Mouse (Mus musculus): ENCODE data around the gene Lrrc41. TPM values are rescaled to one million over a fixed set of nuclear protein-coding genes. Genes with fewer than 3 reads are reported as not detected.
A peak's percentile ranks its signal among the peaks of the same experiment; 100 is the strongest.

Gene Lrrc41
- polyA plus RNA-seq, 1 experiment from 2014 or later, result 55.9 TPM

DNA sequence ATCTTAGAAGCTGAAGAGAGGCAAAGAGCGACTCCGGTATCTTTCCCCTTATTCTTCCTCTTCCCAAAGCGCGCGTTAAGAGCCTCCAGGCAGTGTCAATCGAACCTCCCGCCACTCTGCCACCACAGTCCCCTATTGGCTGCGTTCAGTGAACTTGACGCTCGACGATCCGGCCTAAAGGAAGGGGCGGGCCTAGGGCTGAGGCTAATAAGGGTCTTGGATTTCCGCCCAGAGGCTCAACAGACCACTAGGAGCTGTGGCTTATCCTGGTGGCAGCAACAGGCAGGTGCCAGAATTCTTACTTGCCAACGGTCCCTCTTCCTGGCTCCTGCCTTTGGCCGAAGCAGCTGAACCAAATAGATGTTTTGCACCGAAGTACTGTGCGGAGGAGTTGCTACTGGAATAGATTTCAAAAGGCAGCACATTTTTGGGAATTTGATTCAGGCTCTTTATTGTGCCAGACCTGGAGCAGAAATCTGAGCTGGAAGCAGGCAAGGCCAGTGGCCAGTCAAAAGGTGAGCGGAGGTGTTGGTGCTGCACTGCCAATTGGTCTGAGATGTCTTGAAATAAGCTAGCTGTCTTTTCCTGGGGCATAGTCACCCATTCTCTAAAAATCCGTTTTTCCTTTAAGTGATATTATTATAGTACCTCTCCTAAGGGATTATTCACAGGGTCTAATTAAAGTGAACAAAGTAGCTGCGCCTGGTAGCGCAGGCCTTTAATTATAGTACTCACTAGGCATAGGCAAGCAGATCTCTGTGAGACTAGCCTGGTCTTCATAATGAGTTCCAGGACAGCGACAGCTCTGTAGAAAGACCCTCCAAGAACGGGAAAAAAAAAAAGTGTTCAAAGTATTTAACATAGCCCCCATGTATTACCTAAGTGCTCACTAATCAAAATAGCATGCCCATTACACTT is 48.8 kb downstream of the Lrrc41 start, which contains the start of the genes Rad54l and Pomgnt1:
Gene Rad54l (minus strand): TSS at position 89 of the 918 bp plus-strand sequence.
Gene Pomgnt1 (plus strand): TSS at position 239 of the 918 bp plus-strand sequence.
- peak within 1 kb of the TSS; percentile 50 to 56 for H3K4me3 ChIP-seq (ENCODE audit: control insufficient read depth in 1 of 2, insufficient read depth in 1 of 2, low read depth in 1 of 2, low read length in 2 of 2)
- peak within 1 kb of the TSS; percentile 76 for H3K9ac ChIP-seq (ENCODE audit: low read length)
- 0 out of 2 replicates have a peak, but pooled peaks cover 5% of the 10 kb centered on the region for H3K36me3 ChIP-seq (ENCODE audit: control insufficient read depth, insufficient read depth, low read length)
- H3K27ac ChIP-seq (replicated peaks in 1 of 2; ENCODE audit: control insufficient read depth in 1 of 2, insufficient read depth in 1 of 2, low read depth in 2 of 2, low read length in 2 of 2), result peak within 1 kb of the TSS; percentile 51 to 79
- peak; percentile 90 for ATAC-seq (ENCODE audit: insufficient number of reproducible peaks, insufficient read depth, low FRiP score, low read depth)
- no peaks in the 10 kb centered on the region for H3K9me3 ChIP-seq (ENCODE audit: control insufficient read depth, low read length)
- 4% methylated on average over 24 of the region's 24 CpGs for WGBS
- no peaks in the 10 kb centered on the region for H3K27me3 ChIP-seq (ENCODE audit: control insufficient read depth, insufficient read depth, low read length)
- H3K4me2 ChIP-seq (ENCODE audit: low read length), result peak within 1 kb of the TSS; percentile 81
- H3K4me1 ChIP-seq (ENCODE audit: control insufficient read depth in 2 of 2, insufficient read depth in 2 of 2, low read length in 2 of 2), result peaks cover 2 to 19% of the 10 kb centered on the region in 2 experiments; a peak in 3 of 4 replicates

DNA sequence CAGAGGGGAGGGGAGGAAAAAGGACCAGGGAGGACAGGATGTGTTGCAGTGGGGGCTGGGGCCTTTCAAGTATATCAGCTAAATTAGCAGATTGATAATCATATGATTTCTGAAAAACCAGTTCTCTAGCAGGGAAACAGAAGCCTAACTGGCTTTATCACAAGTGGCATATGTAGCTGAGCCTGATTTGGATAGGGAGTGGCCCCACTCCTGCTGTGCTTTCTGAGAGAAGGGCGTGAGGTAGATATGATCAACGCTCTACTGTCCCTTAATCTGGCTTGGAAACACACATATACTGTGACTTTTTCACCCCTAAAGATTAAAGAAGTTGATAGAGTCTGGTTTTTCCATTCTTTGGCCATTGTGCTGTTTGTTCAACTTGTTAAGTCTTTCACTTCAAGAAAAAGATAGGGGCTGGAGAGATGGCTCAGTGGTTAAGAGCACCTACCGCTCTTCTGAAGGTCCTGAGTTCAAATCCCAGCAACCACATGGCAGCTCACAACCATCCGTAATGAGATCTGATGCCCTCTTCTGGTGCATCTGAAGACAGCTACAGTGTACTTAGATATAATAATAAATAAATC is 50.8 kb downstream of the Lrrc41 start:
- Histone ChIP-seq H3K27ac (replicated peaks in 1 of 2; ENCODE audit: control insufficient read depth in 1 of 2, insufficient read depth in 1 of 2, low read depth in 2 of 2, low read length in 2 of 2) (no peak overlapping the region), H3K36me3 (ENCODE audit: control insufficient read depth, insufficient read depth, low read length) (no peaks in the 10 kb centered on the region), H3K9ac (ENCODE audit: low read length) (no peak overlapping the region), H3K27me3 (ENCODE audit: control insufficient read depth, insufficient read depth, low read length) (no peaks in the 10 kb centered on the region), H3K4me1 (ENCODE audit: control insufficient read depth in 2 of 2, insufficient read depth in 2 of 2, low read length in 2 of 2) (peaks cover 2 to 19% of the 10 kb centered on the region in 2 experiments; a peak in 3 of 4 replicates), H3K4me3 (ENCODE audit: control insufficient read depth in 1 of 2, insufficient read depth in 1 of 2, low read depth in 1 of 2, low read length in 2 of 2) (no peak overlapping the region), H3K9me3 (ENCODE audit: control insufficient read depth, low read length) (no peaks in the 10 kb centered on the region), H3K4me2 (ENCODE audit: low read length) (no peak overlapping the region)
- no peak for ATAC-seq (ENCODE audit: insufficient number of reproducible peaks, insufficient read depth, low FRiP score, low read depth)
- WGBS, result 83% methylated on average over 4 of the region's 4 CpGs

DNA sequence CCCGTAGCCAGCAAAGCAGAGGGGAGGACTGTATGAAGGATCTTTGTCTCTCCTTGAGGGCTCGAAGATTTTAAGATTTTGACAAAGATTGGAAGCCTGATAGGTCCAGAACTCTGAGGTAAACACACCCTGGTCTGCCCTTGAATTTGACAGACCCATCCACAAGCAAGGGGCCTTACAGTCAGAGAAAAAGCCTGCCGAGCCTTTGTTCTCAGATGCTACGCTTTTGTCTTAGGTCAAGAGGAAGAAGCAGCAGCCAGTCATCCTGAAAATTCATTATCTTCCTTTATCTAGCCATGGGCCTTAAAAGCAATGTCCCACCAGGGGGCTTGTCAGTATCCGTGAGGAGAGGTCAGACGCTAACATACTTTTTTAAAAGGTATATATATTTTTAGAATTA is 52.9 kb downstream of the Lrrc41 start:
- no peak for ATAC-seq (ENCODE audit: insufficient number of reproducible peaks, insufficient read depth, low FRiP score, low read depth)
- WGBS, result 71% methylated on average over 6 of the region's 6 CpGs

DNA sequence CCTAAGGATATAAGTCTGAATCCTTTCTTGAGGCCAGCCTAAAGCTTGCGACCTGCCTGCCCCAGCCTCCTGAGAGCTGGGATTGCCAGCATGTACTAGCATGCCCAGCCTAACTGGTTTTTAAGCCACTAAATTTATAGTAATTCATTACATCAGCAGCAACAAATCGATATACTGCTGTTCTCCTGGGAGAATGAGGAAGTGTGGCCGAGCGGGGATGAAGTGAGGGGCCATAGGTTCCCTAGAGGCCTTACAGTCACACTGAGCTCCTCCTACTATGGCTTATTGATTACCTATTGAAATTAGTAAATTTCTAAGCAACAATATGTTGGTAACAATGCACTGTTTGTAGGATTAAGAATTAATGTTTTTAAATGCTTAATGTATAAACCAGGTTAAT is 58.1 kb downstream of the Lrrc41 start:
- no peak for ATAC-seq (ENCODE audit: insufficient number of reproducible peaks, insufficient read depth, low FRiP score, low read depth)
- H3K4me2 ChIP-seq (ENCODE audit: low read length), result no peak overlapping the region
- H3K4me1 ChIP-seq (ENCODE audit: control insufficient read depth in 2 of 2, insufficient read depth in 2 of 2, low read length in 2 of 2), result peaks cover 0 to 7% of the 10 kb centered on the region in 2 experiments; a peak in 1 of 4 replicates
- H3K27me3 ChIP-seq (ENCODE audit: control insufficient read depth, insufficient read depth, low read length), result no peaks in the 10 kb centered on the region
- no peak overlapping the region for H3K9ac ChIP-seq (ENCODE audit: low read length)
- WGBS, result 86% methylated on average over 4 of the region's 4 CpGs
- no peaks in the 10 kb centered on the region for H3K9me3 ChIP-seq (ENCODE audit: control insufficient read depth, low read length)
- no peak overlapping the region for H3K27ac ChIP-seq (replicated peaks in 1 of 2; ENCODE audit: control insufficient read depth in 1 of 2, insufficient read depth in 1 of 2, low read depth in 2 of 2, low read length in 2 of 2)
- 0 out of 2 replicates have a peak, but pooled peaks cover 4% of the 10 kb centered on the region for H3K36me3 ChIP-seq (ENCODE audit: control insufficient read depth, insufficient read depth, low read length)
- H3K4me3 ChIP-seq (ENCODE audit: control insufficient read depth in 1 of 2, insufficient read depth in 1 of 2, low read depth in 1 of 2, low read length in 2 of 2), result no peak overlapping the region

More for the DNA sequence above, 52.9 kb downstream of the Lrrc41 start:
- H3K4me2 ChIP-seq (ENCODE audit: low read length), result no peak overlapping the region
- no peaks in the 10 kb centered on the region for H3K9me3 ChIP-seq (ENCODE audit: control insufficient read depth, low read length)
- no peaks in the 10 kb centered on the region for H3K27me3 ChIP-seq (ENCODE audit: control insufficient read depth, insufficient read depth, low read length)
- peaks cover 0 to 14% of the 10 kb centered on the region in 2 experiments; a peak in 3 of 4 replicates for H3K4me1 ChIP-seq (ENCODE audit: control insufficient read depth in 2 of 2, insufficient read depth in 2 of 2, low read length in 2 of 2)
- H3K9ac ChIP-seq (ENCODE audit: low read length), result no peak overlapping the region
- H3K4me3 ChIP-seq (ENCODE audit: control insufficient read depth in 1 of 2, insufficient read depth in 1 of 2, low read depth in 1 of 2, low read length in 2 of 2), result no peak overlapping the region
- H3K36me3 ChIP-seq (ENCODE audit: control insufficient read depth, insufficient read depth, low read length), result no peaks in the 10 kb centered on the region
- H3K27ac ChIP-seq (replicated peaks in 1 of 2; ENCODE audit: control insufficient read depth in 1 of 2, insufficient read depth in 1 of 2, low read depth in 2 of 2, low read length in 2 of 2), result no peak overlapping the region

DNA sequence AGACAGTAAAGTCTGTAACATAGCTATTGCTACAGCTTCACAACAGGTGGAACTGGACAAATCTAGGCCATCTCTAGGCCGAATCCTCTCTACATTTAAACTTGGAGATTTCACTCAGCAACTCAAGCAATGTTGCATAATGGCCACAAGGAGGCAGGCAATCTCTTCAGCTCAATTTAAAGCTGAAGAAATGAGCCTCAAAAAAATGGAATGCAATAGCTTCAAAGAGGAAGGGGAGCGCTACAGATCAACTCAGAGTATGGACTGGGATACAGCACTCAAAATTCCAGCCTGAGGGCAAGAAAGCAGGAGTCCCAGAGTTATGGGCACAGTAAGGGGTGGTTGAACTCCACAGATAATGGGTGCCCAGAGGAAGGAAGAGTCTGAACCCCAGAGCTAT is 59.9 kb downstream of the Lrrc41 start:
- H3K9me3 ChIP-seq (ENCODE audit: control insufficient read depth, low read length), result no peaks in the 10 kb centered on the region
- H3K27me3 ChIP-seq (ENCODE audit: control insufficient read depth, insufficient read depth, low read length), result no peaks in the 10 kb centered on the region
- no peak overlapping the region for H3K9ac ChIP-seq (ENCODE audit: low read length)
- no peak for ATAC-seq (ENCODE audit: insufficient number of reproducible peaks, insufficient read depth, low FRiP score, low read depth)
- WGBS, result 32% methylated on average over 2 of the region's 2 CpGs
- H3K4me1 ChIP-seq (ENCODE audit: control insufficient read depth in 2 of 2, insufficient read depth in 2 of 2, low read length in 2 of 2), result peaks cover 0 to 7% of the 10 kb centered on the region in 2 experiments; a peak in 1 of 4 replicates
- no peak overlapping the region for H3K27ac ChIP-seq (replicated peaks in 1 of 2; ENCODE audit: control insufficient read depth in 1 of 2, insufficient read depth in 1 of 2, low read depth in 2 of 2, low read length in 2 of 2)
- 0 out of 2 replicates have a peak, but pooled peaks cover 4% of the 10 kb centered on the region for H3K36me3 ChIP-seq (ENCODE audit: control insufficient read depth, insufficient read depth, low read length)
- H3K4me2 ChIP-seq (ENCODE audit: low read length), result no peak overlapping the region
- H3K4me3 ChIP-seq (ENCODE audit: control insufficient read depth in 1 of 2, insufficient read depth in 1 of 2, low read depth in 1 of 2, low read length in 2 of 2), result no peak overlapping the region

DNA sequence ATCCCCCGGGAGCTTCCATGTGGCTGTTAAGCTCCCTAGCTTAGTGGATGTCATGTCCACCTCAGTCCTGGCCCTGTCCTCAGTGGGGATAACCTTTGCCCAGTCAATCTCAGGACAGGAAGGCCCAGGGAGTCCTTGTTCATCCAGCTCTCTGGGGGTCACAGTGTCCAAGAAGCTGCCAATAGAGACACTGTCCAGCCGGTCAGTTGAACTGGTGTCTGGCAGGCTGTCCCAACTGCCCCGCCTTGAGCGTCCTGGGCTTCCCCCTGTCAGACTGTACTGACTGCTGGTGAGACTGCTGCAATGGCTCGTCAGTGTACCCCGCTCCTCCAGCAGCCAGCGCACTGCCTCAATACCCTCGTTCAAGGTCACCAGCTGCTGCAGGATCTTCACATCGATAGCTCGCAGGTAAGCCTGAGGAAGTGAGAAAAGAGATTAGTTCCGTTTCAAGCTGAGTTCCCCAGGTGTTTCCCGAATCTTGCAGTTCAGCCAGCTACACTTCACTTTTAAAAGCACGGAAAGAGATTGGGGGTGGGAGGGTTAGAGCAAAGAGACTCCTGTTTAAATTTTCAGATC is 62.4 kb downstream of the Lrrc41 start:
- 0 out of 2 replicates have a peak, but pooled peaks cover 4% of the 10 kb centered on the region for H3K36me3 ChIP-seq (ENCODE audit: control insufficient read depth, insufficient read depth, low read length)
- H3K4me3 ChIP-seq (ENCODE audit: control insufficient read depth in 1 of 2, insufficient read depth in 1 of 2, low read depth in 1 of 2, low read length in 2 of 2), result no peak overlapping the region
- no peak overlapping the region for H3K4me2 ChIP-seq (ENCODE audit: low read length)
- H3K9ac ChIP-seq (ENCODE audit: low read length), result 0 out of 2 replicates have a peak overlapping the region, but pooled peaks have one; percentile 4
- H3K27ac ChIP-seq (replicated peaks in 1 of 2; ENCODE audit: control insufficient read depth in 1 of 2, insufficient read depth in 1 of 2, low read depth in 2 of 2, low read length in 2 of 2), result no peak overlapping the region
- peaks cover 0 to 9% of the 10 kb centered on the region in 2 experiments; a peak in 1 of 4 replicates for H3K4me1 ChIP-seq (ENCODE audit: control insufficient read depth in 2 of 2, insufficient read depth in 2 of 2, low read length in 2 of 2)
- no peak for ATAC-seq (ENCODE audit: insufficient number of reproducible peaks, insufficient read depth, low FRiP score, low read depth)
- 34% methylated on average over 13 of the region's 13 CpGs for WGBS
- H3K9me3 ChIP-seq (ENCODE audit: control insufficient read depth, low read length), result no peaks in the 10 kb centered on the region
- H3K27me3 ChIP-seq (ENCODE audit: control insufficient read depth, insufficient read depth, low read length), result no peaks in the 10 kb centered on the region
